Mouse (Mus musculus) heart, adult 2 months (tissue): ENCODE measurements at regions not wholly inside any gene's neighbourhood (a gene's known extent, or its start where the extent isn't known, plus 50 kb on each side); places are given as distances from the start of the nearest gene placed in this dataset.

Experiments
- CTCF ChIP-seq: fragments of 200-600 bp; IDR thresholded peaks from 2 replicates; pipeline ENCODE4 v1.8.1; 2022; ENCODE audit warnings: antibody characterized with exemption, mild to moderate bottlenecking, moderate library complexity
- POLR2A ChIP-seq: fragments of 200-500 bp; IDR thresholded peaks from 2 replicates; pipeline ENCODE4 v1.6.1; 2011; ENCODE audit warnings: mild to moderate bottlenecking, low read depth, low read length, control low read depth; ENCODE audit not compliant: insufficient read depth

DNA sequence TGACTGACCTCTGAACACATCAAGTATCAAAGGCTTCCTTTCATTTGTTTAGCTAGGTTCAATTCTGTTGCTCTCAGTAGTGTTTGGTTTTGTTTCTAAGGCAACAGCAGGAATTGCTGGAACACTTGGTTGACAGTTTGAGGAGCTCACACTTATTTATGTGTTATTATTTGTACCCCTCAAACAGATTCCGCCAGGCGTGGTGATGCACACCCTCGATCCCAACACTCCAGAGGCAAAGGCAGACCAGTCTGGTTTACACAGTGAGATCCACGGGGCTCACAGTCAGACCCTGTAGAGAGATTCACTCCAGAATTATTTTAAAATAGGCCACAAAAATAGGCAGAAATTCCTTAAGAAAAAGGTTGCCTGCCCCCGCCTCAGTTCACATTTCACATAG lies 186.9 kb upstream of the Mkln1 start:
- TF ChIP-seq CTCF (no peak), POLR2A (no peak)
